Mouse (Mus musculus) megakaryocyte, embryonic 14.5 days (primary cell): Measurements from ENCODE around the gene Efcab1.

Experiments used
- FLI1 ChIP-seq: IDR thresholded peaks from 2 replicates; pipeline ENCODE4 v1.6.1; 2012; ENCODE audit warnings: low read length, inconsistent platforms, mixed read lengths
- GATA1 ChIP-seq: IDR thresholded peaks from 3 replicates; pipeline ENCODE4 v1.6.1; 2012; ENCODE audit warnings: mixed read lengths, low read length, inconsistent platforms, borderline replicate concordance

DNA sequence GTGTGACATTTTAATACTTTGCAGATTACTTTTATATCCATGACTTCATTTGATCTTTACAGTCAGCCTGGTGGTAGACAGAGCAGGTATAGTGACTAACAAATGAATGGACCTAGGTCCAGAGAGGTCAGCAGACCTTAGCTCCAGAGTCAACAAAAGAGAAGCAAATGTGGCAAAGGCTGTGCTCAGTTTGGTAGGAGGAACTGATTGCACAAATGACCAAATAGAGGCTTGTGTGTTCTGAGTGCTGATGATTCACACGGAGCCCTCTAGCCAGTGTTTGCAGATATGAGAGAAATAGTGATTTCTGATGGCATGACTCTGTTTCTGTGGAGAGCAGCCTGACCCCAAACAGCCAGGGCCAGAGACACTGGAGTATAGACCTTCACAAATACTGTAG is 33.1 kb downstream of the Efcab1 start:
- TF ChIP-seq GATA1 (no peak), FLI1 (no peak)
